Mouse (Mus musculus) gastrocnemius, postnatal 4 days (tissue): ENCODE results near the gene Lrrc37a. TPM values are rescaled to one million over a fixed set of nuclear protein-coding genes. Genes with fewer than 3 reads are reported as not detected.

Experiments used
- DNase-seq, 2 experiments: peaks; one replicate each; pipeline ENCODE4 v3.0.0; 2021 to 2022; ENCODE audit warnings: low spot score in 2 of 2, mixed read lengths in 2 of 2
- total RNA-seq, 2 experiments: library from RNA; stranded (reverse); gene quantifications; 2 replicates each; pipeline ENCODE4 v1.2.3; 2021

Lrrc37a gene
- total RNA-seq, 2 experiments from 2014 or later = not detected

DNA sequence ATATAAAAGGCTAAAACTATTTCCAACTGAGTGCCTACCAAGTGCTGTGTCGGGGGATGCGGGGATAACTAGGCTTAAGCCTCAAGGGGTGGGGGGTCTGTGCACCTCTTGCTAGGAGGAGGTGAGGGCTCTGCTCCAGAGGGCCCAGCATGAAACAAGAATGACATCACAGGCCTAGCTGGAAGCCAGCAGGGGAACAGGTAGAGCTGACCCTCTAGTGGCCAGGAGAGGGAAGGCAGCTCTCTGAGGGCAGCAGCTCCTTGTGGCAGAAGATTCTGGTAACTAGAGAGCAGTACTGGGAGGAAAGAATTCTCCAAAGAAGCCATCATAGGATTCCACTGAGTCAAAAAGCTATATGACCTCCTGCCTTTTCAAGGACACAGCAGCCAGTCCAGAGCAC lies 102.2 kb downstream of the Lrrc37a start:
- no peak for DNase-seq

Other genes starting within 250 kb of the Lrrc37a start
- 1 to 10 TPM; 7.7 to 7.8 TPM for gene Map3k14, start 237.1 kb downstream of the Lrrc37a start, total RNA-seq
- gene Arhgap27, start 140.9 kb downstream of the Lrrc37a start, total RNA-seq = 10 to 100 TPM; 11.7 to 12.2 TPM
- 10 to 100 TPM; 12.0 to 12.8 TPM for gene Plekhm1, start 91.9 kb downstream of the Lrrc37a start, total RNA-seq
- not detected for gene Gm884, start 116.5 kb upstream of the Lrrc37a start, total RNA-seq
- gene Lyzl6, start 134.3 kb upstream of the Lrrc37a start, total RNA-seq = not detected
- under 1 TPM in 1 of 2 experiments, not detected in 1; 0.27 TPM for gene Rprml, start 145.0 kb upstream of the Lrrc37a start, total RNA-seq
- gene Gosr2, start 193.3 kb upstream of the Lrrc37a start, total RNA-seq = 10 to 100 TPM; 67.1 to 68.6 TPM
- gene Wnt9b, start 245.2 kb upstream of the Lrrc37a start, total RNA-seq = not detected